In the genomic region with DNA sequence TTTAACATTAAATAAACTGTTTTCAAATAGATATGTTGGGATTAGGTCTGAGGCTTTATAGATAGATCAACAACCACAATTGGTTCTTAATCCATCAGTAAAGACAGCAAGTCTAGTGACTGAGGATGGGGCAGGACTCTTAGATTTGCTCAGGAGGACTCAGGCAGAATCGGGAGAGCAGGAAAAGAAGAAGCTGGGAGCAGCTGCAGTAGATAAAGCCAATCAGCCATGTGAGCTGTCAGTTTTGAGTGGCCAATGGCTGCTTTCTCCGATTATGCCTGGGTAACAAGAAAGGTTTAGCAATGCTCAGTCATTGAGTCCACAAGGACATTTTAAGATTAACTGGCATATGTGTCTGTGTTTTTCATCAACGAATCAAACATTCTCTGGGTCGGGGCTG, we compare ENCODE assay signal across 29 mouse cellular contexts.
DNase-seq lines count a peak whose midpoint lies in the region; ATAC-seq lines count a peak whose summit lies in the region.
"Had no signal": no experiment of that assay in that cellular context is flagged by ENCODE, and none has a peak within 500 bp of the region (broad histone marks: within the 10 kb centered on the region; RNA-seq: fewer than 3 reads in every experiment).

No protein-coding gene starts in this region.

- H3K27ac ChIP-seq in midbrain, embryonic 13.5 days: peak overlapping the region; percentile 39; the same call in 1 of the 2 replicates
- H3K27ac ChIP-seq in midbrain, embryonic 16.5 days (ENCODE audit: low read length): no peak overlapping the region
- H3K27ac ChIP-seq in hindbrain, embryonic 14.5 days: no peak overlapping the region
- H3K27ac ChIP-seq in neural tube, embryonic 14.5 days (ENCODE audit: low read depth, low read length): no peak overlapping the region
- H3K27ac ChIP-seq: embryonic facial prominence, embryonic 10.5 days; embryonic facial prominence, embryonic 15.5 days; forebrain, embryonic 13.5 days; heart, embryonic 10.5 days; heart, embryonic 15.5 days; layer of hippocampus, adult 2 months; liver, embryonic 12.5 days; macrophage had no signal

- no peak overlapping the region for H3K9ac ChIP-seq in midbrain, embryonic 13.5 days (replicated peaks)
- H3K9ac ChIP-seq in midbrain, embryonic 16.5 days (ENCODE audit: low read depth, low read length): no peak overlapping the region
- H3K9ac ChIP-seq in hindbrain, embryonic 14.5 days: no peak overlapping the region
- no peak overlapping the region for H3K9ac ChIP-seq in neural tube, embryonic 14.5 days (replicated peaks; ENCODE audit: low read depth, low read length)
- H3K9ac ChIP-seq: embryonic facial prominence, embryonic 15.5 days; forebrain, embryonic 13.5 days; heart, embryonic 15.5 days; liver, embryonic 12.5 days; liver, postnatal 0 days had no signal

- 35% methylated on average over 4 of the region's 4 CpGs for WGBS in midbrain, embryonic 13.5 days
- WGBS in midbrain, embryonic 16.5 days: 40% methylated on average over 4 of the region's 4 CpGs
- 34% methylated on average over 4 of the region's 4 CpGs for WGBS in hindbrain, embryonic 14.5 days
- 46% methylated on average over 4 of the region's 4 CpGs for WGBS in neural tube, embryonic 14.5 days

- H3K4me1 ChIP-seq in midbrain, embryonic 13.5 days (replicated peaks): peaks cover 7% of the 10 kb centered on the region; the same call in 1 of the 2 replicates
- no peaks in the 10 kb centered on the region for H3K4me1 ChIP-seq in midbrain, embryonic 16.5 days (ENCODE audit: control insufficient read depth, insufficient read depth, low read length)
- H3K4me1 ChIP-seq in hindbrain, embryonic 14.5 days (replicated peaks; ENCODE audit: control insufficient read depth, insufficient read depth, low read length): no peaks in the 10 kb centered on the region
- H3K4me1 ChIP-seq in neural tube, embryonic 14.5 days (ENCODE audit: control insufficient read depth, insufficient read depth, low read length): no peaks in the 10 kb centered on the region
- H3K4me1 ChIP-seq: embryonic facial prominence, embryonic 10.5 days; embryonic facial prominence, embryonic 15.5 days; forebrain, embryonic 13.5 days; heart, embryonic 10.5 days; heart, embryonic 15.5 days; liver, embryonic 12.5 days had no signal

- no peak overlapping the region for H3K4me3 ChIP-seq in midbrain, embryonic 13.5 days (replicated peaks)
- no peak overlapping the region for H3K4me3 ChIP-seq in midbrain, embryonic 16.5 days (ENCODE audit: low read depth, low read length)
- no peak overlapping the region for H3K4me3 ChIP-seq in hindbrain, embryonic 14.5 days (replicated peaks; ENCODE audit: low read length)
- no peak overlapping the region for H3K4me3 ChIP-seq in neural tube, embryonic 14.5 days (ENCODE audit: low read depth, low read length)
- H3K4me3 ChIP-seq: embryonic facial prominence, embryonic 10.5 days; embryonic facial prominence, embryonic 15.5 days; forebrain, embryonic 13.5 days; heart, embryonic 10.5 days; heart, embryonic 15.5 days; layer of hippocampus, adult 2 months; liver, embryonic 12.5 days; myocyte had no signal

- peak; percentile 30 for DNase-seq in heart, adult 11 months
- DNase-seq in heart, postnatal 4 days: no peak
- peak; percentile 27 for DNase-seq in hindbrain, embryonic 14.5 days (ENCODE audit: low spot score)
- no peak for DNase-seq in adrenal gland, adult 2 months
- DNase-seq in lung, postnatal 25 days (ENCODE audit: low spot score): no peak
- DNase-seq: adrenal gland, postnatal 14 days; cerebellum, adult 18-20 months; cerebellum, postnatal 10 days; gastrocnemius, postnatal 14 days; kidney, adult 18-20 months; kidney, postnatal 36 days; left cerebral cortex, postnatal 4 days; liver, postnatal 0 days; thymus, adult 2 months; thymus, postnatal 36 days had no signal

- peak; percentile 76 for ATAC-seq in midbrain, embryonic 13.5 days
- no peak for ATAC-seq in midbrain, embryonic 16.5 days
- no peak for ATAC-seq in hindbrain, embryonic 14.5 days (ENCODE audit: low FRiP score)
- peak; percentile 21; the same call in 1 of the 2 replicates for ATAC-seq in neural tube, embryonic 14.5 days (ENCODE audit: low read depth)
- ATAC-seq: forebrain, embryonic 13.5 days; inflammation-experienced regulatory T-cells, adult 6 months; liver, embryonic 12.5 days; liver, postnatal 0 days; Patski had no signal

- H3K36me3 ChIP-seq in midbrain, embryonic 13.5 days: no peaks in the 10 kb centered on the region
- H3K36me3 ChIP-seq in midbrain, embryonic 16.5 days (ENCODE audit: control insufficient read depth, insufficient read depth, low read length): no peaks in the 10 kb centered on the region
- H3K36me3 ChIP-seq in hindbrain, embryonic 14.5 days (replicated peaks; ENCODE audit: control insufficient read depth, insufficient read depth): no peaks in the 10 kb centered on the region
- no peaks in the 10 kb centered on the region for H3K36me3 ChIP-seq in neural tube, embryonic 14.5 days (ENCODE audit: control insufficient read depth, insufficient read depth, low read length)
- H3K36me3 ChIP-seq: embryonic facial prominence, embryonic 10.5 days; embryonic facial prominence, embryonic 15.5 days; heart, embryonic 10.5 days; heart, embryonic 15.5 days; liver, embryonic 12.5 days had no signal

- H3K4me2 ChIP-seq in midbrain, embryonic 13.5 days (replicated peaks): 0 out of 2 replicates have a peak overlapping the region, but pooled peaks have one; percentile 16
- no peak overlapping the region for H3K4me2 ChIP-seq in midbrain, embryonic 16.5 days (ENCODE audit: low read length)
- no peak overlapping the region for H3K4me2 ChIP-seq in hindbrain, embryonic 14.5 days (replicated peaks)
- no peak overlapping the region for H3K4me2 ChIP-seq in neural tube, embryonic 14.5 days (ENCODE audit: low read depth, low read length)
- H3K4me2 ChIP-seq: embryonic facial prominence, embryonic 15.5 days; forebrain, embryonic 13.5 days; heart, embryonic 15.5 days; liver, embryonic 12.5 days had no signal

- H3K27me3 ChIP-seq in midbrain, embryonic 13.5 days: no peaks in the 10 kb centered on the region
- H3K27me3 ChIP-seq in midbrain, embryonic 16.5 days (ENCODE audit: control insufficient read depth, insufficient read depth, low read depth, low read length): no peaks in the 10 kb centered on the region
- H3K27me3 ChIP-seq in hindbrain, embryonic 14.5 days (ENCODE audit: control insufficient read depth, insufficient read depth, low read length): no peaks in the 10 kb centered on the region
- no peaks in the 10 kb centered on the region for H3K27me3 ChIP-seq in neural tube, embryonic 14.5 days (ENCODE audit: control insufficient read depth, insufficient read depth, low read length)
- H3K27me3 ChIP-seq: embryonic facial prominence, embryonic 15.5 days; forebrain, embryonic 13.5 days; heart, embryonic 15.5 days; liver, embryonic 12.5 days; Patski had no signal

- no peaks in the 10 kb centered on the region for H3K9me3 ChIP-seq in midbrain, embryonic 13.5 days
- no peaks in the 10 kb centered on the region for H3K9me3 ChIP-seq in midbrain, embryonic 16.5 days (replicated peaks; ENCODE audit: control insufficient read depth, low read length, poor library complexity, severe bottlenecking)
- no peaks in the 10 kb centered on the region for H3K9me3 ChIP-seq in hindbrain, embryonic 14.5 days (ENCODE audit: control insufficient read depth, low read length)
- H3K9me3 ChIP-seq in neural tube, embryonic 14.5 days (ENCODE audit: control insufficient read depth, low read length): no peaks in the 10 kb centered on the region
- H3K9me3 ChIP-seq: embryonic facial prominence, embryonic 10.5 days; embryonic facial prominence, embryonic 15.5 days; forebrain, embryonic 13.5 days; heart, embryonic 10.5 days; heart, embryonic 15.5 days; liver, embryonic 12.5 days had no signal

Comparison
In these comparisons a context has a peak if more than half of its experiments do, and no peak if none do; other contexts are left out.
1. DNase-seq: peak in heart, adult 11 months (single experiment) and hindbrain, embryonic 14.5 days (single experiment); none in heart, postnatal 4 days (single experiment), adrenal gland, adult 2 months (single experiment) and lung, postnatal 25 days (single experiment).
2. ATAC-seq: peak in midbrain, embryonic 13.5 days (single experiment) and neural tube, embryonic 14.5 days (single experiment); none in midbrain, embryonic 16.5 days (single experiment) and hindbrain, embryonic 14.5 days (single experiment).